Mouse (Mus musculus) bone marrow, adult 2 months (tissue): ENCODE measurements around the gene Padi3.

ENCODE experiments used
- CTCF ChIP-seq: fragments of 200-500 bp; IDR thresholded peaks from 2 replicates; pipeline ENCODE4 v1.5.1; 2011; ENCODE audit warnings: low read length, control low read depth; ENCODE audit not compliant: control insufficient read depth, insufficient read depth
- POLR2A ChIP-seq: fragments of 200-500 bp; IDR thresholded peaks from 2 replicates; pipeline ENCODE4 v1.6.1; 2011; ENCODE audit warnings: low read depth, mild to moderate bottlenecking, control low read depth, low read length, borderline replicate concordance; ENCODE audit not compliant: control insufficient read depth

GRCm38 (mm10) chr4:140771091-140771490 is 39.4 kb downstream of the Padi3 start:
- TF ChIP-seq CTCF (no peak), POLR2A (no peak)
